Mouse (Mus musculus): Measurements from ENCODE around the gene Thbs1. TPM values are rescaled to one million over a fixed set of nuclear protein-coding genes. Genes with fewer than 3 reads are reported as not detected.

The Thbs1 gene
- polyA plus RNA-seq, 1 experiment from 2014 or later: 32.2 TPM

- Histone ChIP-seq H3K36me3 (peaks cover 19% of the 10 kb centered on the region), H3K9ac (no peak overlapping the region), H3K27ac (no peak overlapping the region), H3K4me3 (no peak overlapping the region), H3K4me1 (replicated peaks) (peaks cover 17% of the 10 kb centered on the region), H3K4me2 (no peak overlapping the region), H3K9me3 (replicated peaks) (no peaks in the 10 kb centered on the region), H3K27me3 (no peaks in the 10 kb centered on the region)
- no peak for ATAC-seq (replicated peaks; ENCODE audit: insufficient number of reproducible peaks, insufficient read depth, low FRiP score, low read depth)
- 78% methylated on average over 7 of the region's 7 CpGs for WGBS
Observed at GRCm38 (mm10) chr2:118115647-118116046, 4.0 kb downstream of the Thbs1 start.

- peaks cover 15% of the 10 kb centered on the region; the same call in 1 of the 2 replicates for H3K4me1 ChIP-seq (replicated peaks)
- H3K4me2 ChIP-seq: no peak overlapping the region
- no peak for ATAC-seq (replicated peaks; ENCODE audit: insufficient number of reproducible peaks, insufficient read depth, low FRiP score, low read depth)
- H3K27me3 ChIP-seq: no peaks in the 10 kb centered on the region
- WGBS: 66% methylated on average over 2 of the region's 2 CpGs
- H3K27ac ChIP-seq: no peak overlapping the region
- H3K4me3 ChIP-seq: no peak overlapping the region
- no peaks in the 10 kb centered on the region for H3K9me3 ChIP-seq (replicated peaks)
- H3K36me3 ChIP-seq: peaks cover 23% of the 10 kb centered on the region
- no peak overlapping the region for H3K9ac ChIP-seq
Observed at GRCm38 (mm10) chr2:118116180-118116579, 4.5 kb downstream of the Thbs1 start.

GRCm38 (mm10) chr2:118116754-118117290, 5.1 kb downstream of the Thbs1 start:
- H3K27ac ChIP-seq: no peak overlapping the region
- H3K4me1 ChIP-seq (replicated peaks): peaks cover 12% of the 10 kb centered on the region; the same call in 1 of the 2 replicates
- no peaks in the 10 kb centered on the region for H3K27me3 ChIP-seq
- peaks cover 23% of the 10 kb centered on the region for H3K36me3 ChIP-seq
- H3K9ac ChIP-seq: no peak overlapping the region
- H3K9me3 ChIP-seq (replicated peaks): no peaks in the 10 kb centered on the region
- ATAC-seq (replicated peaks; ENCODE audit: insufficient number of reproducible peaks, insufficient read depth, low FRiP score, low read depth): no peak
- 58% methylated on average over 3 of the region's 3 CpGs for WGBS
- H3K4me3 ChIP-seq: no peak overlapping the region
- no peak overlapping the region for H3K4me2 ChIP-seq

GRCm38 (mm10) chr2:118117401-118117800, 5.7 kb downstream of the Thbs1 start:
- ATAC-seq (replicated peaks; ENCODE audit: insufficient number of reproducible peaks, insufficient read depth, low FRiP score, low read depth): no peak
- H3K4me2 ChIP-seq: no peak overlapping the region
- H3K27me3 ChIP-seq: no peaks in the 10 kb centered on the region
- 65% methylated on average over 11 of the region's 11 CpGs for WGBS
- no peak overlapping the region for H3K9ac ChIP-seq
- no peaks in the 10 kb centered on the region for H3K9me3 ChIP-seq (replicated peaks)
- no peak overlapping the region for H3K4me3 ChIP-seq
- H3K4me1 ChIP-seq (replicated peaks): peaks cover 6% of the 10 kb centered on the region; the same call in 1 of the 2 replicates
- peaks cover 25% of the 10 kb centered on the region for H3K36me3 ChIP-seq
- H3K27ac ChIP-seq: no peak overlapping the region

GRCm38 (mm10) chr2:118118045-118118444, 6.4 kb downstream of the Thbs1 start:
- WGBS: 76% methylated on average over 6 of the region's 6 CpGs
- Histone ChIP-seq H3K4me1 (replicated peaks) (peaks cover 3% of the 10 kb centered on the region; the same call in 1 of the 2 replicates), H3K4me3 (no peak overlapping the region), H3K27me3 (no peaks in the 10 kb centered on the region), H3K4me2 (no peak overlapping the region), H3K9ac (no peak overlapping the region), H3K36me3 (peaks cover 30% of the 10 kb centered on the region), H3K9me3 (replicated peaks) (no peaks in the 10 kb centered on the region), H3K27ac (no peak overlapping the region)
- ATAC-seq (replicated peaks; ENCODE audit: insufficient number of reproducible peaks, insufficient read depth, low FRiP score, low read depth): no peak

GRCm38 (mm10) chr2:118118515-118118914, 6.8 kb downstream of the Thbs1 start:
- Histone ChIP-seq H3K27ac (no peak overlapping the region), H3K4me1 (replicated peaks) (no peaks in the 10 kb centered on the region), H3K4me2 (no peak overlapping the region), H3K9ac (no peak overlapping the region), H3K4me3 (no peak overlapping the region), H3K9me3 (replicated peaks) (no peaks in the 10 kb centered on the region), H3K27me3 (no peaks in the 10 kb centered on the region), H3K36me3 (peaks cover 34% of the 10 kb centered on the region)
- WGBS: 85% methylated on average over 7 of the region's 7 CpGs
- ATAC-seq (replicated peaks; ENCODE audit: insufficient number of reproducible peaks, insufficient read depth, low FRiP score, low read depth): no peak

GRCm38 (mm10) chr2:118119684-118120083, 8.0 kb downstream of the Thbs1 start:
- Histone ChIP-seq H3K9ac (no peak overlapping the region), H3K4me2 (no peak overlapping the region), H3K4me3 (no peak overlapping the region), H3K27me3 (no peaks in the 10 kb centered on the region), H3K4me1 (replicated peaks) (no peaks in the 10 kb centered on the region), H3K36me3 (peaks cover 39% of the 10 kb centered on the region), H3K27ac (no peak overlapping the region), H3K9me3 (replicated peaks) (no peaks in the 10 kb centered on the region)
- ATAC-seq (replicated peaks; ENCODE audit: insufficient number of reproducible peaks, insufficient read depth, low FRiP score, low read depth): no peak
- WGBS: 95% methylated on average over 12 of the region's 12 CpGs

- H3K4me2 ChIP-seq: no peak overlapping the region
- H3K4me3 ChIP-seq: no peak overlapping the region
- no peaks in the 10 kb centered on the region for H3K9me3 ChIP-seq (replicated peaks)
- 90% methylated on average over 11 of the region's 11 CpGs for WGBS
- no peak for ATAC-seq (replicated peaks; ENCODE audit: insufficient number of reproducible peaks, insufficient read depth, low FRiP score, low read depth)
- no peak overlapping the region for H3K27ac ChIP-seq
- no peaks in the 10 kb centered on the region for H3K27me3 ChIP-seq
- H3K36me3 ChIP-seq: peaks cover 39% of the 10 kb centered on the region
- H3K9ac ChIP-seq: no peak overlapping the region
- no peaks in the 10 kb centered on the region for H3K4me1 ChIP-seq (replicated peaks)
Observed at GRCm38 (mm10) chr2:118120095-118120494, 8.4 kb downstream of the Thbs1 start.

GRCm38 (mm10) chr2:118120751-118121150, 9.1 kb downstream of the Thbs1 start:
- Histone ChIP-seq H3K4me2 (no peak overlapping the region), H3K27ac (no peak overlapping the region), H3K36me3 (peaks cover 39% of the 10 kb centered on the region), H3K27me3 (no peaks in the 10 kb centered on the region), H3K4me1 (replicated peaks) (no peaks in the 10 kb centered on the region), H3K4me3 (no peak overlapping the region), H3K9me3 (replicated peaks) (no peaks in the 10 kb centered on the region), H3K9ac (no peak overlapping the region)
- no peak for ATAC-seq (replicated peaks; ENCODE audit: insufficient number of reproducible peaks, insufficient read depth, low FRiP score, low read depth)
- 90% methylated on average over 7 of the region's 7 CpGs for WGBS

- no peaks in the 10 kb centered on the region for H3K9me3 ChIP-seq (replicated peaks)
- H3K4me2 ChIP-seq: no peak overlapping the region
- no peaks in the 10 kb centered on the region for H3K4me1 ChIP-seq (replicated peaks)
- WGBS: 92% methylated on average over 6 of the region's 6 CpGs
- no peaks in the 10 kb centered on the region for H3K27me3 ChIP-seq
- no peak for ATAC-seq (replicated peaks; ENCODE audit: insufficient number of reproducible peaks, insufficient read depth, low FRiP score, low read depth)
- H3K36me3 ChIP-seq: peaks cover 39% of the 10 kb centered on the region
- H3K27ac ChIP-seq: no peak overlapping the region
- no peak overlapping the region for H3K9ac ChIP-seq
- no peak overlapping the region for H3K4me3 ChIP-seq
Observed at GRCm38 (mm10) chr2:118122291-118122690, 10.6 kb downstream of the Thbs1 start.

- no peak overlapping the region for H3K4me3 ChIP-seq
- H3K4me2 ChIP-seq: no peak overlapping the region
- no peaks in the 10 kb centered on the region for H3K27me3 ChIP-seq
- no peaks in the 10 kb centered on the region for H3K9me3 ChIP-seq (replicated peaks)
- H3K4me1 ChIP-seq (replicated peaks): no peaks in the 10 kb centered on the region
- 86% methylated on average over 9 of the region's 9 CpGs for WGBS
- peaks cover 39% of the 10 kb centered on the region for H3K36me3 ChIP-seq
- no peak overlapping the region for H3K27ac ChIP-seq
- H3K9ac ChIP-seq: no peak overlapping the region
- no peak for ATAC-seq (replicated peaks; ENCODE audit: insufficient number of reproducible peaks, insufficient read depth, low FRiP score, low read depth)
Observed at GRCm38 (mm10) chr2:118123743-118124142, 12.1 kb downstream of the Thbs1 start.

- 84% methylated on average over 7 of the region's 7 CpGs for WGBS
- no peak overlapping the region for H3K9ac ChIP-seq
- H3K36me3 ChIP-seq: peaks cover 32% of the 10 kb centered on the region
Observed at GRCm38 (mm10) chr2:118124437-118124836, 12.8 kb downstream of the Thbs1 start.

More at GRCm38 (mm10) chr2:118124437-118124836, 12.8 kb downstream of the Thbs1 start:
- Histone ChIP-seq H3K27me3 (no peaks in the 10 kb centered on the region), H3K4me2 (no peak overlapping the region), H3K27ac (no peak overlapping the region), H3K4me1 (replicated peaks) (no peaks in the 10 kb centered on the region), H3K9me3 (replicated peaks) (no peaks in the 10 kb centered on the region), H3K4me3 (no peak overlapping the region)
- ATAC-seq (replicated peaks; ENCODE audit: insufficient number of reproducible peaks, insufficient read depth, low FRiP score, low read depth): no peak
